In genomic region chr19:12719189-12719588, GRCm38 (mm10) we compare ENCODE assay signal across 36 mouse cellular contexts. TPM values are rescaled to one million over a fixed set of nuclear protein-coding genes. Genes with fewer than 3 reads are reported as not detected.
"Had no signal": no experiment of that assay in that cellular context is flagged by ENCODE, and none has a peak within 500 bp of the region (broad histone marks: within the 10 kb centered on the region; RNA-seq: fewer than 3 reads in every experiment).

No protein-coding gene starts in this region.

- H3K27ac ChIP-seq: heart, adult 2 months; heart, embryonic 13.5 days; heart, embryonic 15.5 days; hindbrain, embryonic 13.5 days; hindbrain, embryonic 15.5 days; intestine, embryonic 15.5 days; layer of hippocampus, adult 2 months; left cerebral cortex, adult 2 months; limb, embryonic 10.5 days; limb, embryonic 12.5 days; liver, embryonic 12.5 days; liver, embryonic 14.5 days had no signal

- DNase-seq: gastrocnemius, postnatal 14 days; gastrocnemius, postnatal 36 days; heart, adult 11 months; heart, adult 2 months; heart, postnatal 14 days; heart, postnatal 36 days; kidney, postnatal 14 days; liver had no signal

- H3K9me3 ChIP-seq: heart, embryonic 13.5 days; heart, embryonic 15.5 days; hindbrain, embryonic 13.5 days; hindbrain, embryonic 15.5 days; intestine, embryonic 15.5 days; limb, embryonic 10.5 days; limb, embryonic 12.5 days; liver, embryonic 12.5 days had no signal

- H3K4me2 ChIP-seq: heart, embryonic 11.5 days; heart, embryonic 13.5 days; heart, embryonic 15.5 days; hindbrain, embryonic 13.5 days; hindbrain, embryonic 15.5 days; intestine, embryonic 15.5 days; limb, embryonic 12.5 days; liver, embryonic 12.5 days had no signal

- ATAC-seq: inflammation-experienced regulatory T-cells, adult 6 months; intestine, embryonic 15.5 days; intestine, postnatal 0 days; liver, embryonic 12.5 days had no signal

- H3K27me3 ChIP-seq: heart, embryonic 13.5 days; heart, embryonic 15.5 days; hindbrain, embryonic 13.5 days; hindbrain, embryonic 15.5 days; intestine, embryonic 15.5 days; limb, embryonic 12.5 days; liver, embryonic 12.5 days had no signal

- H3K4me1 ChIP-seq: heart, embryonic 13.5 days; heart, embryonic 15.5 days; hindbrain, embryonic 13.5 days; hindbrain, embryonic 15.5 days; intestine, embryonic 15.5 days; limb, embryonic 10.5 days; limb, embryonic 12.5 days; liver, embryonic 12.5 days had no signal

- H3K4me3 ChIP-seq: heart, adult 2 months; heart, embryonic 13.5 days; heart, embryonic 15.5 days; hindbrain, embryonic 13.5 days; hindbrain, embryonic 15.5 days; intestine, embryonic 15.5 days; layer of hippocampus, adult 2 months; left cerebral cortex, adult 2 months; limb, embryonic 10.5 days; limb, embryonic 12.5 days; liver, embryonic 12.5 days had no signal

- H3K36me3 ChIP-seq: heart, embryonic 13.5 days; heart, embryonic 15.5 days; hindbrain, embryonic 13.5 days; hindbrain, embryonic 15.5 days; intestine, embryonic 15.5 days; limb, embryonic 10.5 days; limb, embryonic 12.5 days; liver, embryonic 12.5 days had no signal

- H3K9ac ChIP-seq: heart, embryonic 13.5 days; heart, embryonic 15.5 days; hindbrain, embryonic 13.5 days; hindbrain, embryonic 15.5 days; intestine, embryonic 15.5 days; limb, embryonic 12.5 days; liver, embryonic 12.5 days; liver, embryonic 14.5 days had no signal

RNA-seq across cellular contexts. Expression of gene Keg1, which starts 23.6 kb away (rescaled TPM):
- total RNA-seq: gastrocnemius, adult 8-10 months; gastrocnemius, postnatal 14 days; gastrocnemius, postnatal 36 days; heart, adult 2 months; heart, postnatal 14 days; heart, postnatal 36 days; hematopoietic stem cell, adult 5-6 weeks; layer of hippocampus, adult 2 months; layer of hippocampus, postnatal 10 days; layer of hippocampus, postnatal 25 days; left cerebral cortex, adult 2 months; left cerebral cortex, postnatal 14 days; left cerebral cortex, postnatal 36 days had no signal
- polyA plus RNA-seq: frontal cortex, adult 2 months; heart, embryonic 11.5 days; heart, embryonic 13.5 days; heart, embryonic 15.5 days; heart, postnatal 0 days; hindbrain, embryonic 11.5 days; hindbrain, embryonic 13.5 days; hindbrain, embryonic 15.5 days; inflammation-experienced regulatory T-cells, adult 6 months; limb, embryonic 10.5 days; limb, embryonic 12.5 days; limb, embryonic 14.5 days had no signal

RNA-seq across cellular contexts. Expression of gene Olfr1443, which starts 41.3 kb away (rescaled TPM):
- total RNA-seq: gastrocnemius, adult 18-20 months; gastrocnemius, adult 8-10 months; gastrocnemius, postnatal 14 days; gastrocnemius, postnatal 36 days; heart, adult 2 months; heart, postnatal 14 days; heart, postnatal 36 days; hematopoietic stem cell, adult 5-6 weeks; layer of hippocampus, adult 2 months; layer of hippocampus, postnatal 10 days; layer of hippocampus, postnatal 25 days; left cerebral cortex, adult 2 months; left cerebral cortex, postnatal 14 days; left cerebral cortex, postnatal 36 days had no signal
- polyA plus RNA-seq: frontal cortex, adult 2 months; gonadal fat pad, adult 2 months; heart, adult 2 months; heart, embryonic 11.5 days; heart, embryonic 13.5 days; heart, embryonic 15.5 days; heart, postnatal 0 days; hindbrain, embryonic 11.5 days; hindbrain, embryonic 13.5 days; hindbrain, embryonic 15.5 days; inflammation-experienced regulatory T-cells, adult 6 months; intestine, embryonic 15.5 days; intestine, postnatal 0 days; kidney, embryonic 14.5 days; limb, embryonic 10.5 days; limb, embryonic 12.5 days; limb, embryonic 14.5 days; liver, embryonic 12.5 days; liver, embryonic 14.5 days; liver, embryonic 16.5 days had no signal

RNA-seq across cellular contexts. Expression of gene Olfr1442, which starts 49.0 kb away (rescaled TPM):
- total RNA-seq: gastrocnemius, adult 18-20 months; gastrocnemius, adult 8-10 months; gastrocnemius, postnatal 14 days; gastrocnemius, postnatal 36 days; heart, adult 2 months; heart, postnatal 14 days; heart, postnatal 36 days; hematopoietic stem cell, adult 5-6 weeks; layer of hippocampus, adult 2 months; layer of hippocampus, postnatal 10 days; layer of hippocampus, postnatal 25 days; left cerebral cortex, adult 2 months; left cerebral cortex, postnatal 14 days; left cerebral cortex, postnatal 36 days had no signal
- polyA plus RNA-seq: frontal cortex, adult 2 months; heart, adult 2 months; heart, embryonic 11.5 days; heart, embryonic 13.5 days; heart, embryonic 15.5 days; heart, postnatal 0 days; hindbrain, embryonic 11.5 days; hindbrain, embryonic 13.5 days; hindbrain, embryonic 15.5 days; inflammation-experienced regulatory T-cells, adult 6 months; intestine, embryonic 15.5 days; intestine, postnatal 0 days; kidney, embryonic 14.5 days; limb, embryonic 10.5 days; limb, embryonic 12.5 days; limb, embryonic 14.5 days; liver, embryonic 12.5 days; liver, embryonic 14.5 days; liver, embryonic 16.5 days had no signal
